Mouse (Mus musculus): ENCODE data around the gene Mosmo. TPM values are rescaled to one million over a fixed set of nuclear protein-coding genes. Genes with fewer than 3 reads are reported as not detected.
"Not testable (repeated sequence)": the region's sequence is repeated elsewhere in the genome, so short reads cannot be mapped to it uniquely, and the experiment has no call there.

Gene Mosmo
- polyA plus RNA-seq, 2 experiments = 4.8 to 9.6 TPM

GRCm38 (mm10) chr7:120696331-120696730 is 18.9 kb downstream of the Mosmo start:
- Histone ChIP-seq H3K4me2 (ENCODE audit: low read depth) (no peak overlapping the region), H3K9ac (replicated peaks) (no peak overlapping the region), H3K27me3 (ENCODE audit: control insufficient read depth, insufficient read depth, low read length) (no peaks in the 10 kb centered on the region), H3K4me3 (ENCODE audit: insufficient read depth in 1 of 2, low read depth in 2 of 2, low read length in 2 of 2) (no peak overlapping the region), H3K27ac (no peak overlapping the region), H3K4me1 (replicated peaks; ENCODE audit: control insufficient read depth in 2 of 2, insufficient read depth in 2 of 2, low read length in 1 of 2) (peaks cover 9 to 13% of the 10 kb centered on the region in 2 experiments), H3K9me3 (ENCODE audit: control insufficient read depth, low read length) (no peaks in the 10 kb centered on the region), H3K36me3 (replicated peaks; ENCODE audit: control insufficient read depth, insufficient read depth, low read depth) (no peaks in the 10 kb centered on the region; the same call in 1 of the 2 replicates)
- ATAC-seq (ENCODE audit: insufficient read depth) (no peak), DNase-seq (ENCODE audit: low read depth in 3 of 3, low spot score in 3 of 3) (no peak)
- 79% methylated on average over 2 of the region's 2 CpGs for WGBS (ENCODE audit: insufficient replicate concordance)
- TF ChIP-seq EP300 (IDR thresholded peaks at IDR 0.05; ENCODE audit: low read depth) (no peak), CTCF (IDR thresholded peaks at IDR 0.05; ENCODE audit: low read depth) (no peak)

GRCm38 (mm10) chr7:120699586-120699985 is 22.2 kb downstream of the Mosmo start:
- Histone ChIP-seq H3K4me1 (replicated peaks; ENCODE audit: control insufficient read depth in 2 of 2, insufficient read depth in 2 of 2, low read length in 1 of 2) (peaks cover 11 to 13% of the 10 kb centered on the region in 2 experiments), H3K27ac (no peak overlapping the region), H3K4me2 (ENCODE audit: low read depth) (no peak overlapping the region), H3K36me3 (replicated peaks; ENCODE audit: control insufficient read depth, insufficient read depth, low read depth) (no peaks in the 10 kb centered on the region), H3K4me3 (ENCODE audit: insufficient read depth in 1 of 2, low read depth in 2 of 2, low read length in 2 of 2) (no peak overlapping the region), H3K27me3 (ENCODE audit: control insufficient read depth, insufficient read depth, low read length) (no peaks in the 10 kb centered on the region), H3K9ac (replicated peaks) (no peak overlapping the region), H3K9me3 (ENCODE audit: control insufficient read depth, low read length) (no peaks in the 10 kb centered on the region)
- no peak for TF ChIP-seq EP300 (IDR thresholded peaks at IDR 0.05; ENCODE audit: low read depth)
- no peak for TF ChIP-seq CTCF (IDR thresholded peaks at IDR 0.05; ENCODE audit: low read depth)
- WGBS (ENCODE audit: insufficient replicate concordance) = 69% methylated on average over 6 of the region's 6 CpGs
- DNase-seq (ENCODE audit: low read depth in 3 of 3, low spot score in 3 of 3) = no peak
- ATAC-seq (ENCODE audit: insufficient read depth) = no peak

GRCm38 (mm10) chr7:120703888-120704287 is 26.5 kb downstream of the Mosmo start:
- Histone ChIP-seq H3K27me3 (ENCODE audit: control insufficient read depth, insufficient read depth, low read length) (no peaks in the 10 kb centered on the region), H3K4me1 (replicated peaks; ENCODE audit: control insufficient read depth in 2 of 2, insufficient read depth in 2 of 2, low read length in 1 of 2) (peaks cover 4 to 5% of the 10 kb centered on the region in 2 experiments; a peak in 3 of 4 replicates), H3K27ac (no peak overlapping the region), H3K4me3 (ENCODE audit: insufficient read depth in 1 of 2, low read depth in 2 of 2, low read length in 2 of 2) (no peak overlapping the region), H3K36me3 (replicated peaks; ENCODE audit: control insufficient read depth, insufficient read depth, low read depth) (no peaks in the 10 kb centered on the region), H3K9me3 (ENCODE audit: control insufficient read depth, low read length) (no peaks in the 10 kb centered on the region), H3K9ac (replicated peaks) (no peak overlapping the region), H3K4me2 (ENCODE audit: low read depth) (no peak overlapping the region)
- ATAC-seq (ENCODE audit: insufficient read depth) (no peak), DNase-seq (ENCODE audit: low read depth in 3 of 3, low spot score in 3 of 3) (no peak)
- 24% methylated on average over 3 of the region's 3 CpGs for WGBS (ENCODE audit: insufficient replicate concordance)
- no peak for TF ChIP-seq EP300 (IDR thresholded peaks at IDR 0.05; ENCODE audit: low read depth)
- TF ChIP-seq CTCF (IDR thresholded peaks at IDR 0.05; ENCODE audit: low read depth) = no peak

GRCm38 (mm10) chr7:120712071-120712470 is 34.7 kb downstream of the Mosmo start:
- Histone ChIP-seq H3K4me1 (replicated peaks; ENCODE audit: control insufficient read depth in 2 of 2, insufficient read depth in 2 of 2, low read length in 1 of 2) (no peaks in the 10 kb centered on the region), H3K27me3 (ENCODE audit: control insufficient read depth, insufficient read depth, low read length) (no peaks in the 10 kb centered on the region), H3K4me2 (ENCODE audit: low read depth) (no peak overlapping the region), H3K9me3 (ENCODE audit: control insufficient read depth, low read length) (no peaks in the 10 kb centered on the region), H3K4me3 (ENCODE audit: insufficient read depth in 1 of 2, low read depth in 2 of 2, low read length in 2 of 2) (no peak overlapping the region), H3K27ac (no peak overlapping the region), H3K9ac (replicated peaks) (no peak overlapping the region), H3K36me3 (replicated peaks; ENCODE audit: control insufficient read depth, insufficient read depth, low read depth) (no peaks in the 10 kb centered on the region)
- 69% methylated on average over 2 of the region's 2 CpGs for WGBS (ENCODE audit: insufficient replicate concordance)
- ATAC-seq (ENCODE audit: insufficient read depth) (no peak), DNase-seq (ENCODE audit: low read depth in 3 of 3, low spot score in 3 of 3) (no peak)
- TF ChIP-seq CTCF (IDR thresholded peaks at IDR 0.05; ENCODE audit: low read depth) (no peak), EP300 (IDR thresholded peaks at IDR 0.05; ENCODE audit: low read depth) (no peak)

- TF ChIP-seq CTCF (IDR thresholded peaks at IDR 0.05; ENCODE audit: low read depth) (no peak), EP300 (IDR thresholded peaks at IDR 0.05; ENCODE audit: low read depth) (no peak)
- no peaks in the 10 kb centered on the region for H3K36me3 ChIP-seq (replicated peaks; ENCODE audit: control insufficient read depth, insufficient read depth, low read depth)
- DNase-seq (ENCODE audit: low read depth in 3 of 3, low spot score in 3 of 3) (no peak), ATAC-seq (ENCODE audit: insufficient read depth) (no peak)
- H3K9ac ChIP-seq (replicated peaks) = no peak overlapping the region
- no peaks in the 10 kb centered on the region for H3K9me3 ChIP-seq (ENCODE audit: control insufficient read depth, low read length)
- H3K4me2 ChIP-seq (ENCODE audit: low read depth) = no peak overlapping the region
- H3K4me1 ChIP-seq (replicated peaks; ENCODE audit: control insufficient read depth in 2 of 2, insufficient read depth in 2 of 2, low read length in 1 of 2) = no peaks in the 10 kb centered on the region
- WGBS (ENCODE audit: insufficient replicate concordance) = 53% methylated on average over 2 of the region's 2 CpGs
- no peaks in the 10 kb centered on the region for H3K27me3 ChIP-seq (ENCODE audit: control insufficient read depth, insufficient read depth, low read length)
- no peak overlapping the region for H3K4me3 ChIP-seq (ENCODE audit: insufficient read depth in 1 of 2, low read depth in 2 of 2, low read length in 2 of 2)
- H3K27ac ChIP-seq = no peak overlapping the region
These were observed 35.8 kb downstream of the Mosmo start for GRCm38 (mm10) chr7:120713225-120713624.

- DNase-seq (ENCODE audit: low read depth in 3 of 3, low spot score in 3 of 3); ATAC-seq (ENCODE audit: insufficient read depth); H3K27ac ChIP-seq; H3K4me3 ChIP-seq (ENCODE audit: insufficient read depth in 1 of 2, low read depth in 2 of 2, low read length in 2 of 2); H3K9ac ChIP-seq (replicated peaks); H3K36me3 ChIP-seq (replicated peaks; ENCODE audit: control insufficient read depth, insufficient read depth, low read depth); H3K9me3 ChIP-seq (ENCODE audit: control insufficient read depth, low read length); H3K27me3 ChIP-seq (ENCODE audit: control insufficient read depth, insufficient read depth, low read length); H3K4me2 ChIP-seq (ENCODE audit: low read depth); H3K4me1 ChIP-seq (replicated peaks; ENCODE audit: control insufficient read depth in 2 of 2, insufficient read depth in 2 of 2, low read length in 1 of 2): not testable (repeated sequence)
- WGBS (ENCODE audit: insufficient replicate concordance) = 84% methylated on average over 11 of the region's 11 CpGs
These were observed 36.5 kb downstream of the Mosmo start for GRCm38 (mm10) chr7:120713951-120714350.
